Mouse (Mus musculus) liver, embryonic 14.5 days (tissue): ENCODE data around the gene Lias. TPM values are rescaled to one million over a fixed set of nuclear protein-coding genes. Genes with fewer than 3 reads are reported as not detected.
A peak's percentile ranks its signal among the peaks of the same experiment; 100 is the strongest.

Experiments
- ATAC-seq: fragments of 200-750 bp; cut with Nextera tagmentation; 2 replicates; pipeline ENCODE4 v1.8.0; 2017; ENCODE audit warnings: moderate number of reproducible peaks, mild to moderate bottlenecking, moderate library complexity; ENCODE audit not compliant: insufficient read depth
- DNase-seq, 3 experiments: peaks; one replicate each; pipeline ENCODE4 v3.0.0-alpha.2; 2012 to 2013; ENCODE audit warnings: low read depth in 3 of 3, low spot score in 3 of 3
- H3K27ac ChIP-seq: fragments of 300-500 bp; sonication (generic); 2 replicates; pipeline ENCODE4 v1.5.1; 2014; ENCODE audit warnings: moderate library complexity, mild to moderate bottlenecking, control low read depth, inconsistent platforms
- H3K27me3 ChIP-seq: fragments of 300-500 bp; sonication (generic); 2 replicates; pipeline ENCODE4 v1.6.1; 2014; ENCODE audit warnings: mild to moderate bottlenecking, low read length, moderate library complexity; ENCODE audit not compliant: control insufficient read depth, insufficient read depth
- H3K36me3 ChIP-seq: fragments of 300-500 bp; sonication (generic); replicated peaks from 2 replicates; pipeline ENCODE4 v1.6.1; 2014; ENCODE audit warnings: low read depth; ENCODE audit not compliant: control insufficient read depth, insufficient read depth
- H3K4me1 ChIP-seq, 2 experiments: fragments of 200-500 bp in 1 of 2; fragments of 300-500 bp in 1 of 2; sonication (generic) in 1 of 2; replicated peaks; 2 replicates each; pipeline ENCODE4 v1.6.1; 2012 to 2014; ENCODE audit warnings: antibody characterized with exemption in 1 of 2, inconsistent platforms in 1 of 2, low read length in 1 of 2; ENCODE audit not compliant: control insufficient read depth in 2 of 2, insufficient read depth in 2 of 2
- H3K4me2 ChIP-seq: fragments of 300-500 bp; sonication (generic); 2 replicates; pipeline ENCODE4 v1.6.1; 2014; ENCODE audit warnings: low read depth, mild to moderate bottlenecking, control low read depth, moderate library complexity
- H3K4me3 ChIP-seq, 2 experiments: fragments of 200-500 bp in 1 of 2; fragments of 300-500 bp in 1 of 2; sonication (generic) in 1 of 2; 2 replicates each; pipeline ENCODE4 v1.5.1; 2012 to 2014; ENCODE audit warnings: low read depth in 2 of 2, low read length in 2 of 2, mild to moderate bottlenecking in 2 of 2, control low read depth in 1 of 2, inconsistent platforms in 1 of 2, moderate library complexity in 1 of 2; ENCODE audit not compliant: insufficient read depth in 1 of 2
- H3K9ac ChIP-seq: fragments of 300-500 bp; sonication (generic); replicated peaks from 2 replicates; pipeline ENCODE4 v1.6.1; 2014; ENCODE audit warnings: mild to moderate bottlenecking, control low read depth, moderate library complexity
- H3K9me3 ChIP-seq: fragments of 300-500 bp; sonication (generic); 2 replicates; pipeline ENCODE4 v1.6.1; 2016; ENCODE audit warnings: low read length, mixed read lengths; ENCODE audit not compliant: control insufficient read depth
- CTCF ChIP-seq: IDR thresholded peaks from 2 replicates; pipeline ENCODE4 v1.5.1; 2016; ENCODE audit warnings: antibody characterized with exemption, low read depth, control low read depth
- EP300 ChIP-seq: IDR thresholded peaks from 2 replicates; pipeline ENCODE4 v1.6.1; 2016; ENCODE audit warnings: antibody characterized with exemption, low read depth
- WGBS: fragments of 180-500 bp; shearing (Covaris S2); extraction: QIAGEN DNeasy Blood & Tissue Kit; methylation state at CpG from one replicate; pipeline ENCODE4 v1.1.7; 2014; ENCODE audit not compliant: insufficient replicate concordance; 5-methylcytosine and 5-hydroxymethylcytosine counted together
- polyA plus RNA-seq, 2 experiments: library from polyadenylated mRNA; depleted of rRNA in 1 of 2; stranded (reverse) in 1 of 2; unstranded in 1 of 2; fragments of >200 nt; fragmentation: Nextera tagmentation in 1 of 2; extraction: Ambion mirVana in 1 of 2; gene quantifications; 2 replicates each; pipeline versions ENCODE4 v1.2.1 to v1.2.3; 2012 to 2014

Lias gene
- polyA plus RNA-seq (2012; rRNA removed) (11.5 and 20.3 TPM in 2 replicates), polyA plus RNA-seq (2014; fragmentation: Nextera tagmentation; extraction: Ambion mirVana) (36.5 and 37.9 TPM in 2 replicates)

DNA sequence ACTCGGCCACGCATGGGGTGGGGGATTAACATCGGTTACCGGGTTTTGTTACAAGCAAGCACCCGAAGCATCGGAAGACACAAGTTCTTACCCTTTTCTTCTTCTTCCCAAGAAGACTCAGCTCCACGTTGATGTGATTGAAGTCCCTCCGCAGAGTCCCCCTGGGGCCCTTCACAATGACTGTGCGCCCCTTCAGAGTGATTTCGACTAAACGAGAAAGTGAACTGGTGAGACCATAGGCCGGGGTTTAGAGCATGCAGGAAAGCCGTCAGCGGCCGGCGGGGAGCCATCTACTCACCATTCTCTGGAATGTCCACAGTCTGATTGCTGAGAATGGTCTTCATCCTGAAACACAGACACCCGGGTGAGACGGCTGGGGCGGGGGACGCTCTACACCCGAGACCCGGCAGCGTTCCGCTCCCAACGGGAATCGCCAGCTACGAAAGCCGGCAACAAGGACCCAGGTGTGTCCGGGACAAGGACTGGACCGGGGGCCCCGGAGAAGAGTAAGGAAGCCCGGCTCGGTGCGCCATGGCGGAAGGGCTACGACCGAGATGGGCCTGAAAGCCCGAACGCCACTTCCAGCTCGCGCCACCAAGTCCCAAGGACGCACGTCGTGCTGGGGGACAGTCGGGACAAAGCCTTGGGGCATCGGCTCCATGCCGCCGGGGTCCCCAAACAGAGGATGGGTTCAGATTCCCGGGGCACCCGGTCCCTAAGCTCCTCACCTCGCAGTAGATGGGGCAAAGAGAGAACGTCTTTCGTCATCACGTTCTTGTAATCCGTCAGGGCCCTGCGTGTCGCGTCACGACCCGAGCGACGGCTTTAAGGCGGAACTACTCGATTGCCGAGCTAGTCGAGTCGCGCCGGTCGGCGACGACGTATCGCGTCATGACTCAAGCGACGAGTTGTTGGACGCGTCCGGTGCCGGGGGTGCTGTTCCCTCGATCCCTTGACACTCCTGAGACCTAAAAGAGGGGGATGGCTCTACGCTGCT is at the start of gene Lias, which contains the start of gene Rpl9:
Gene Lias, plus strand, starts transcription at position 850 of the 997 bp plus-strand sequence.
Gene Rpl9, minus strand, starts transcription at position 797 of the 997 bp plus-strand sequence.
- peak; percentile 94 for ATAC-seq
- H3K27ac ChIP-seq: peak within 1 kb of the TSS; percentile 65
- H3K4me1 ChIP-seq: peaks cover 7 to 11% of the 10 kb centered on the region in 2 experiments; a peak in 3 of 4 replicates
- WGBS: under 1% methylated on average over 83 of the region's 83 CpGs
- H3K4me2 ChIP-seq: peak within 1 kb of the TSS; percentile 84
- H3K9me3 ChIP-seq: no peaks in the 10 kb centered on the region
- peak within 1 kb of the TSS; percentile 96 for H3K9ac ChIP-seq
- TF ChIP-seq EP300: 0 out of 2 replicates have a peak, but pooled peaks have one; percentile 16
- 0 out of 2 replicates have a peak, but pooled peaks have one; percentile 0 for TF ChIP-seq CTCF
- H3K27me3 ChIP-seq: no peaks in the 10 kb centered on the region
- peak within 1 kb of the TSS; percentile 73 to 98 for H3K4me3 ChIP-seq
- H3K36me3 ChIP-seq: peaks cover 35% of the 10 kb centered on the region
- peak; percentile 95 to 96 (median 96) for DNase-seq

DNA sequence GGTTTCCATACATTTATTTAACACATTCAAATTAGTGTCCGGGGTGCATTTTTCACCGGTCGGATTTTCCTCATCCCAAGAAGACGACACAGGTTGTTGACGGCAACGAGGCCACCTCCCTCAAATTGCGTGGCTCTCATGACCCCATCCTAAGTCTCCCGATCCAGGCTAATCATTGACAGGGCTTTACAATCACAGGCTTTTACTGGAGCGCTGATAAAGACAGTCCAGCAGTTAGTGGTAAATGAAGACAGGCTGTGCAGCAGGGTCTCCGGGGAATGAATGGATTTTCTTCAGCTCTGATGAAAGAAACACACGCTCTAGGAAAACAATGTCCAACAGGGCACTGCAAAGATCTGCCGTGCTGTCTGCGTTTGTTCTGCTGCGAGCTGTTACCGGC is 43.1 kb upstream of the Lias start, which contains the start of gene Klb:
Gene Klb, plus strand, starts transcription at position 147 of the 400 bp plus-strand sequence.
- WGBS: 70% methylated on average over 15 of the region's 15 CpGs
- Histone ChIP-seq H3K4me3 (peak within 1 kb of the TSS; percentile 42 to 57), H3K4me2 (no peak within 1 kb of the TSS), H3K36me3 (no peaks in the 10 kb centered on the region), H3K27ac (no peak within 1 kb of the TSS), H3K4me1 (no peaks in the 10 kb centered on the region), H3K9me3 (no peaks in the 10 kb centered on the region), H3K9ac (peak within 1 kb of the TSS; percentile 20), H3K27me3 (no peaks in the 10 kb centered on the region)
- DNase-seq (no peak), ATAC-seq (0 out of 2 replicates have a peak, but pooled peaks have one; percentile 37)
- TF ChIP-seq EP300 (no peak), CTCF (no peak)

DNA sequence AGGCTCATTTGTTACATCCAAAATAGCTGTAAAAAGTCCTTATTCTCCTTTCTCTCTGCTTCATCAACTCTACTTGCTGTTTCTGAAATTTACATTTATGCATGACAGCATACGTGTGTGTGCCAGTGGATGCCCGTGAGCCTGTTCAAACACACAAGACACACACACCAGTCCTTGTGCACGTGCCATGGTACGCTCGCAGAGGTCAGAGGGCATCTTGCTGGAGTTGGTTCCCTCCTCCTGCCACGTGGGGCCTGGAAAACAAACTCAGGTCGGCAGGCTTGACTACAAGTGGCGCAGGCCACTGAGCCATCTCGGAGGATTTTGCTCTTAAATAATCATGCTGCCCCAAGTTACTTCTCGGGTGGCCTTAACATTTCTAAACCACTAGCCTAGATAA is 40.8 kb upstream of the Lias start:
- no peak for TF ChIP-seq CTCF
- TF ChIP-seq EP300: no peak
- peaks cover 0 to 3% of the 10 kb centered on the region in 2 experiments; a peak in 1 of 4 replicates for H3K4me1 ChIP-seq
- DNase-seq (no peak), ATAC-seq (0 out of 2 replicates have a peak, but pooled peaks have one; percentile 37)
- peak overlapping the region; percentile 30 to 42; a peak in 3 of 4 replicates for H3K4me3 ChIP-seq
- peak overlapping the region; percentile 21 for H3K4me2 ChIP-seq
- WGBS: 62% methylated on average over 10 of the region's 10 CpGs
- peaks cover 2% of the 10 kb centered on the region; the same call in 1 of the 2 replicates for H3K9me3 ChIP-seq
- no peak overlapping the region for H3K9ac ChIP-seq
- H3K27ac ChIP-seq: no peak overlapping the region
- no peaks in the 10 kb centered on the region for H3K27me3 ChIP-seq
- no peaks in the 10 kb centered on the region for H3K36me3 ChIP-seq

DNA sequence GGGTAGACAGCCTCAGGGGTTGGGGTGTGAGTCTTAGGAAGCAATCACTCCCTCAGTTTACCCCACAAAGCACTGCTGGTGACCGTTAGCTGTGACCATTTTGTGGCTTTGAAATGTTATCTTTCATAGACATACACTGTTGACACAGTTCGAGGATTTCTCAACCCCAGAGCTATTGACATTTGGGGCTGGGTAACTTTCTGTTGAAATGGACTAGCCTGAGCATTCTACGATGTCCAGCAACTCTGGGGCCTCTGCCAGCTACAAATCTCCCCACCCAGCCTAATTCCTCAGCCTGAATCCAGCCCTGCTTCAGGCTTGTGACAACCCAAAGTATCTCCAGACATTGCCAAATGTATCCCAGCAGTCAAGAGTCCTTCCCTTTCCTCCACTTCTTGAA is 37.2 kb upstream of the Lias start:
- ATAC-seq: peak; percentile 18; the same call in 1 of the 2 replicates

DNA sequence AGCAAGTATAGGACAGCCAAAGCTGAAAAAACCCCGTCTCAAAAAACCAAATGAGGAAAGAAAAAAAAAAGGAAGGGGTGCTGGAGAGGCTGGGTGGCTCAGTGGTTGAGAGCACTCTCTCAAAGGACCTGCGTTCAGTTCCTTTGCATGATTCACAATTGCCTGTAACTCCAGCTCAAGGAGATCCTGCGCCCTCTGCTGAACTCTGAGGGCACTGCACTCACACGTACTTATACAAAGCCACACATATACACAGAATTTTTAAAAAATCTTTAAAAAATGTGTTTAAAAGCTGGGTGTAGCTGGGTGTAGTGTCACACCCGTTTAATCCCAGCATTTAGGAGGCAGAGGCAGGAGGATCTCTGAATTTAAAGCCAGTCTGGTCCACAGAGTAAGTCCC is 36.3 kb upstream of the Lias start:
- H3K27ac ChIP-seq: no peak overlapping the region
- no peaks in the 10 kb centered on the region for H3K36me3 ChIP-seq
- WGBS: 56% methylated on average over 5 of the region's 5 CpGs
- no peak overlapping the region for H3K4me3 ChIP-seq
- peaks cover 2% of the 10 kb centered on the region; the same call in 1 of the 2 replicates for H3K9me3 ChIP-seq
- TF ChIP-seq CTCF (peak; percentile 37; the same call in 1 of the 2 replicates), EP300 (no peak)
- no peak overlapping the region for H3K9ac ChIP-seq
- H3K27me3 ChIP-seq: no peaks in the 10 kb centered on the region
- ATAC-seq (no peak), DNase-seq (no peak)
- H3K4me2 ChIP-seq: no peak overlapping the region
- H3K4me1 ChIP-seq: peaks cover 0 to 8% of the 10 kb centered on the region in 2 experiments; a peak in 1 of 4 replicates

More for the DNA sequence above, 37.2 kb upstream of the Lias start:
- no peak for TF ChIP-seq CTCF
- TF ChIP-seq EP300: no peak
- H3K27ac ChIP-seq: no peak overlapping the region
- no peak overlapping the region for H3K9ac ChIP-seq
- WGBS: 13% methylated on average over 3 of the region's 3 CpGs
- no peak for DNase-seq
- H3K4me1 ChIP-seq: peaks cover 0 to 8% of the 10 kb centered on the region in 2 experiments; a peak in 1 of 4 replicates
- no peaks in the 10 kb centered on the region for H3K36me3 ChIP-seq
- H3K9me3 ChIP-seq: peaks cover 2% of the 10 kb centered on the region; the same call in 1 of the 2 replicates
- H3K4me2 ChIP-seq: no peak overlapping the region
- no peak overlapping the region for H3K4me3 ChIP-seq
- no peaks in the 10 kb centered on the region for H3K27me3 ChIP-seq
